Mouse (Mus musculus): ENCODE data around the gene Fbxw11.
A peak's percentile ranks its signal among the peaks of the same experiment; 100 is the strongest.
"Not testable (repeated sequence)": the region's sequence is repeated elsewhere in the genome, so short reads cannot be mapped to it uniquely, and the experiment has no call there.

Gene Fbxw11

GRCm38 (mm10) chr11:32714896-32715295 lies 72.4 kb downstream of the Fbxw11 start:
- no peak for DNase-seq

GRCm38 (mm10) chr11:32715495-32715894 lies 73.0 kb downstream of the Fbxw11 start:
- peak in 1 of 2 experiments; percentile 12 for DNase-seq

- DNase-seq, result no peak
Observed at GRCm38 (mm10) chr11:32715970-32716369, 73.4 kb downstream of the Fbxw11 start.

- DNase-seq, result no peak
Observed at GRCm38 (mm10) chr11:32716876-32717275, 74.4 kb downstream of the Fbxw11 start.

GRCm38 (mm10) chr11:32717711-32718110 lies 75.2 kb downstream of the Fbxw11 start:
- not testable (repeated sequence) for DNase-seq

- no peak for DNase-seq
Observed at GRCm38 (mm10) chr11:32718371-32718770, 75.8 kb downstream of the Fbxw11 start.

- DNase-seq, result no peak
Observed at GRCm38 (mm10) chr11:32718979-32719378, 76.5 kb downstream of the Fbxw11 start.

- no peak for DNase-seq
Observed at GRCm38 (mm10) chr11:32722653-32723052, 80.1 kb downstream of the Fbxw11 start.

- DNase-seq, result no peak
Observed at GRCm38 (mm10) chr11:32723287-32723686, 80.8 kb downstream of the Fbxw11 start.

- no peak for DNase-seq
Observed at GRCm38 (mm10) chr11:32725171-32725570, 82.6 kb downstream of the Fbxw11 start.

GRCm38 (mm10) chr11:32732467-32732866 lies 89.9 kb downstream of the Fbxw11 start:
- DNase-seq, result no peak

- no peak for DNase-seq
Observed at GRCm38 (mm10) chr11:32733195-32733594, 90.7 kb downstream of the Fbxw11 start.

- DNase-seq, result no peak
Observed at GRCm38 (mm10) chr11:32736371-32736770, 93.8 kb downstream of the Fbxw11 start.

GRCm38 (mm10) chr11:32737729-32738128 lies 95.2 kb downstream of the Fbxw11 start:
- DNase-seq, result no peak

- DNase-seq, result no peak
Observed at GRCm38 (mm10) chr11:32743891-32744290, 101.4 kb downstream of the Fbxw11 start.

GRCm38 (mm10) chr11:32744463-32744862 lies 101.9 kb downstream of the Fbxw11 start:
- DNase-seq, result no peak

GRCm38 (mm10) chr11:32745466-32745865 lies 102.9 kb downstream of the Fbxw11 start:
- DNase-seq, result no peak

GRCm38 (mm10) chr11:32746036-32746435 lies 103.5 kb downstream of the Fbxw11 start:
- no peak for DNase-seq

GRCm38 (mm10) chr11:32746475-32746874 lies 104.0 kb downstream of the Fbxw11 start:
- no peak for DNase-seq

GRCm38 (mm10) chr11:32748800-32749199 lies 106.3 kb downstream of the Fbxw11 start:
- DNase-seq, result no peak

GRCm38 (mm10) chr11:32751863-32752594 lies 109.5 kb downstream of the Fbxw11 start:
- no peak for DNase-seq

- no peak for DNase-seq
Observed at GRCm38 (mm10) chr11:32752595-32752885, 110.0 kb downstream of the Fbxw11 start.

- DNase-seq, result no peak
Observed at GRCm38 (mm10) chr11:32753358-32753757, 110.8 kb downstream of the Fbxw11 start.

- DNase-seq, result no peak
Observed at GRCm38 (mm10) chr11:32762773-32763172, 120.2 kb downstream of the Fbxw11 start.

All from spleen, adult 18-20 months (tissue).